Mouse (Mus musculus): ENCODE data around the gene Nol4l. TPM values are rescaled to one million over a fixed set of nuclear protein-coding genes. Genes with fewer than 3 reads are reported as not detected.

The Nol4l gene
- total and polyA plus RNA-seq, 2 experiments from 2014 or later: 28.0 to 58.5 TPM

GRCm38 (mm10) chr2:153470983-153471382 lies 58.8 kb downstream of the Nol4l start:
- H3K4me1 ChIP-seq (ENCODE audit: insufficient read depth): no peaks in the 10 kb centered on the region
- H3K27me3 ChIP-seq (ENCODE audit: insufficient read depth, low read length): no peaks in the 10 kb centered on the region
- H3K27ac ChIP-seq (ENCODE audit: low read depth, low read length): no peak overlapping the region
- H3K4me3 ChIP-seq (ENCODE audit: low read depth, low read length): no peak overlapping the region
- 28% methylated on average over 3 of the region's 3 CpGs for WGBS
- H3K9me3 ChIP-seq (ENCODE audit: low read length): no peaks in the 10 kb centered on the region
- H3K9ac ChIP-seq: no peak overlapping the region
- no peak for TF ChIP-seq CTCF (IDR thresholded peaks at IDR 0.05; ENCODE audit: low read depth)
- H3K36me3 ChIP-seq (ENCODE audit: insufficient read depth): peaks cover 8% of the 10 kb centered on the region; the same call in 1 of the 2 replicates
- DNase-seq: no peak
- ATAC-seq: no peak
- H3K4me2 ChIP-seq (ENCODE audit: low read depth): no peak overlapping the region

- no peak for DNase-seq
- no peak for TF ChIP-seq CTCF (IDR thresholded peaks at IDR 0.05; ENCODE audit: low read depth)
- ATAC-seq: no peak
- no peaks in the 10 kb centered on the region for H3K4me1 ChIP-seq (ENCODE audit: insufficient read depth)
- no peaks in the 10 kb centered on the region for H3K9me3 ChIP-seq (ENCODE audit: low read length)
- no peak overlapping the region for H3K4me3 ChIP-seq (ENCODE audit: low read depth, low read length)
- 48% methylated on average over 4 of the region's 4 CpGs for WGBS
- H3K36me3 ChIP-seq (ENCODE audit: insufficient read depth): peaks cover 14% of the 10 kb centered on the region
- no peak overlapping the region for H3K9ac ChIP-seq
- H3K27me3 ChIP-seq (ENCODE audit: insufficient read depth, low read length): no peaks in the 10 kb centered on the region
- H3K4me2 ChIP-seq (ENCODE audit: low read depth): no peak overlapping the region
- H3K27ac ChIP-seq (ENCODE audit: low read depth, low read length): no peak overlapping the region
These were observed 60.0 kb downstream of the Nol4l start for GRCm38 (mm10) chr2:153469764-153470163.

- Histone ChIP-seq H3K9ac (no peak overlapping the region), H3K4me2 (ENCODE audit: low read depth) (no peak overlapping the region), H3K27ac (ENCODE audit: low read depth, low read length) (no peak overlapping the region), H3K4me1 (ENCODE audit: insufficient read depth) (no peaks in the 10 kb centered on the region), H3K27me3 (ENCODE audit: insufficient read depth, low read length) (no peaks in the 10 kb centered on the region), H3K36me3 (ENCODE audit: insufficient read depth) (peaks cover 15% of the 10 kb centered on the region), H3K4me3 (ENCODE audit: low read depth, low read length) (no peak overlapping the region), H3K9me3 (ENCODE audit: low read length) (no peaks in the 10 kb centered on the region)
- WGBS: 61% methylated on average over 2 of the region's 2 CpGs
- DNase-seq (no peak), ATAC-seq (no peak)
- no peak for TF ChIP-seq CTCF (IDR thresholded peaks at IDR 0.05; ENCODE audit: low read depth)
These were observed 60.5 kb downstream of the Nol4l start for GRCm38 (mm10) chr2:153469317-153469716.

- TF ChIP-seq CTCF (IDR thresholded peaks at IDR 0.05; ENCODE audit: low read depth): no peak
- no peak overlapping the region for H3K27ac ChIP-seq (ENCODE audit: low read depth, low read length)
- no peaks in the 10 kb centered on the region for H3K4me1 ChIP-seq (ENCODE audit: insufficient read depth)
- H3K4me3 ChIP-seq (ENCODE audit: low read depth, low read length): no peak overlapping the region
- ATAC-seq (no peak), DNase-seq (no peak)
- peaks cover 19% of the 10 kb centered on the region for H3K36me3 ChIP-seq (ENCODE audit: insufficient read depth)
- WGBS: 91% methylated on average over 1 of the region's 1 CpGs
- H3K4me2 ChIP-seq (ENCODE audit: low read depth): no peak overlapping the region
- no peaks in the 10 kb centered on the region for H3K27me3 ChIP-seq (ENCODE audit: insufficient read depth, low read length)
- no peaks in the 10 kb centered on the region for H3K9me3 ChIP-seq (ENCODE audit: low read length)
- H3K9ac ChIP-seq: no peak overlapping the region
These were observed 62.4 kb downstream of the Nol4l start for GRCm38 (mm10) chr2:153467372-153467771.

GRCm38 (mm10) chr2:153463257-153463656 lies 66.5 kb downstream of the Nol4l start:
- DNase-seq (peak; percentile 26), ATAC-seq (no peak)
- Histone ChIP-seq H3K9me3 (ENCODE audit: low read length) (no peaks in the 10 kb centered on the region), H3K27ac (ENCODE audit: low read depth, low read length) (no peak overlapping the region), H3K4me3 (ENCODE audit: low read depth, low read length) (no peak overlapping the region), H3K9ac (no peak overlapping the region), H3K36me3 (ENCODE audit: insufficient read depth) (peaks cover 15% of the 10 kb centered on the region; the same call in 1 of the 2 replicates), H3K4me1 (ENCODE audit: insufficient read depth) (no peaks in the 10 kb centered on the region), H3K27me3 (ENCODE audit: insufficient read depth, low read length) (no peaks in the 10 kb centered on the region), H3K4me2 (ENCODE audit: low read depth) (no peak overlapping the region)
- WGBS: 75% methylated on average over 3 of the region's 3 CpGs
- TF ChIP-seq CTCF (IDR thresholded peaks at IDR 0.05; ENCODE audit: low read depth): peak; percentile 47

- TF ChIP-seq CTCF (IDR thresholded peaks at IDR 0.05; ENCODE audit: low read depth): no peak
- DNase-seq (no peak), ATAC-seq (no peak)
- Histone ChIP-seq H3K4me1 (ENCODE audit: insufficient read depth) (no peaks in the 10 kb centered on the region), H3K9ac (no peak overlapping the region), H3K9me3 (ENCODE audit: low read length) (no peaks in the 10 kb centered on the region), H3K4me3 (ENCODE audit: low read depth, low read length) (no peak overlapping the region), H3K4me2 (ENCODE audit: low read depth) (no peak overlapping the region), H3K36me3 (ENCODE audit: insufficient read depth) (peaks cover under 1% of the 10 kb centered on the region; the same call in 1 of the 2 replicates), H3K27me3 (ENCODE audit: insufficient read depth, low read length) (no peaks in the 10 kb centered on the region), H3K27ac (ENCODE audit: low read depth, low read length) (no peak overlapping the region)
- whole genome bisulfite sequencing: 38% methylated on average over 3 of the region's 3 CpGs
These were observed 71.7 kb downstream of the Nol4l start for GRCm38 (mm10) chr2:153458022-153458441.

- Histone ChIP-seq H3K27me3 (ENCODE audit: insufficient read depth, low read length) (no peaks in the 10 kb centered on the region), H3K27ac (ENCODE audit: low read depth, low read length) (no peak overlapping the region), H3K9me3 (ENCODE audit: low read length) (no peaks in the 10 kb centered on the region), H3K4me1 (ENCODE audit: insufficient read depth) (no peaks in the 10 kb centered on the region), H3K36me3 (ENCODE audit: insufficient read depth) (no peaks in the 10 kb centered on the region), H3K9ac (no peak overlapping the region), H3K4me2 (ENCODE audit: low read depth) (no peak overlapping the region), H3K4me3 (ENCODE audit: low read depth, low read length) (no peak overlapping the region)
- TF ChIP-seq CTCF (IDR thresholded peaks at IDR 0.05; ENCODE audit: low read depth): no peak
- no peak for DNase-seq
- WGBS: 17% methylated on average over 4 of the region's 4 CpGs
- no peak for ATAC-seq
These were observed 72.3 kb downstream of the Nol4l start for GRCm38 (mm10) chr2:153457467-153457866.

All from forebrain, postnatal 0 days (tissue).